Mouse (Mus musculus): ENCODE measurements around the gene 2300002M23Rik. TPM values are rescaled to one million over a fixed set of nuclear protein-coding genes. Genes with fewer than 3 reads are reported as not detected.

Gene 2300002M23Rik
- total RNA-seq, 2 experiments from 2014 or later = not detected

GRCm38 (mm10) chr17:35554761-35555397 is 12.4 kb upstream of the 2300002M23Rik start:
- no peak for DNase-seq
- intact Hi-C loops (cut with DNase I) = no loop called here

GRCm38 (mm10) chr17:35556186-35556765 is 11.0 kb upstream of the 2300002M23Rik start:
- intact Hi-C loops (cut with DNase I) = no loop called here

GRCm38 (mm10) chr17:35556812-35557211 is 10.4 kb upstream of the 2300002M23Rik start:
- no peak for DNase-seq
- intact Hi-C loops (cut with DNase I) = no loop called here

More at GRCm38 (mm10) chr17:35556186-35556765, 11.0 kb upstream of the 2300002M23Rik start:
- DNase-seq = no peak

GRCm38 (mm10) chr17:35557351-35557750 is 9.9 kb upstream of the 2300002M23Rik start:
- intact Hi-C loops (cut with DNase I) = no loop called here
- no peak for DNase-seq

- intact Hi-C loops (cut with DNase I) = no loop called here
- DNase-seq = no peak
Observed at GRCm38 (mm10) chr17:35558216-35558615, 9.0 kb upstream of the 2300002M23Rik start.

GRCm38 (mm10) chr17:35567767-35568166 is 517 bp downstream of the 2300002M23Rik start:
- intact Hi-C loops (cut with DNase I) = no loop called here
- no peak for DNase-seq

- no peak for DNase-seq
- intact Hi-C loops (cut with DNase I) = no loop called here
Observed at GRCm38 (mm10) chr17:35569091-35569944, 2.1 kb downstream of the 2300002M23Rik start.

- no peak for DNase-seq
- intact Hi-C loops (cut with DNase I) = no loop called here
Observed at GRCm38 (mm10) chr17:35570836-35571235, 3.6 kb downstream of the 2300002M23Rik start.

GRCm38 (mm10) chr17:35571477-35571876 is 4.2 kb downstream of the 2300002M23Rik start:
- no peak for DNase-seq
- intact Hi-C loops (cut with DNase I) = no loop called here

- intact Hi-C loops (cut with DNase I) = no loop called here
- peak; percentile 44 to 71 for DNase-seq
Observed at GRCm38 (mm10) chr17:35578211-35578610, 11.0 kb downstream of the 2300002M23Rik start.

- intact Hi-C loops (cut with DNase I) = no loop called here
- no peak for DNase-seq
Observed at GRCm38 (mm10) chr17:35582900-35583299, 15.7 kb downstream of the 2300002M23Rik start.

GRCm38 (mm10) chr17:35584330-35584937 is 17.2 kb downstream of the 2300002M23Rik start:
- intact Hi-C loops (cut with DNase I) = no loop called here
- DNase-seq = peak; percentile 63

- intact Hi-C loops (cut with DNase I) = no loop called here
- no peak for DNase-seq
Observed at GRCm38 (mm10) chr17:35587291-35587690, 20.0 kb downstream of the 2300002M23Rik start.

- intact Hi-C loops (cut with DNase I) = no loop called here
Observed at GRCm38 (mm10) chr17:35588387-35588786, 21.1 kb downstream of the 2300002M23Rik start.

GRCm38 (mm10) chr17:35590410-35591218 is 23.4 kb downstream of the 2300002M23Rik start:
- peak; percentile 69 to 71 for DNase-seq
- intact Hi-C loops (cut with DNase I) = no loop called here

More at GRCm38 (mm10) chr17:35588387-35588786, 21.1 kb downstream of the 2300002M23Rik start:
- no peak for DNase-seq

- intact Hi-C loops (cut with DNase I) = no loop called here
- no peak for DNase-seq
Observed at GRCm38 (mm10) chr17:35591219-35591578, 23.9 kb downstream of the 2300002M23Rik start.

- intact Hi-C loops (cut with DNase I) = no loop called here
- no peak for DNase-seq
Observed at GRCm38 (mm10) chr17:35591731-35592130, 24.5 kb downstream of the 2300002M23Rik start.

- intact Hi-C loops (cut with DNase I) = no loop called here
Observed at GRCm38 (mm10) chr17:35592131-35592530, 24.9 kb downstream of the 2300002M23Rik start.

GRCm38 (mm10) chr17:35593786-35594185 is 26.5 kb downstream of the 2300002M23Rik start:
- intact Hi-C loops (cut with DNase I) = no loop called here
- no peak for DNase-seq

More at GRCm38 (mm10) chr17:35592131-35592530, 24.9 kb downstream of the 2300002M23Rik start:
- no peak for DNase-seq

GRCm38 (mm10) chr17:35594456-35594855 is 27.2 kb downstream of the 2300002M23Rik start:
- no peak for DNase-seq
- intact Hi-C loops (cut with DNase I) = no loop called here
